Mouse (Mus musculus): ENCODE measurements around the gene Lonp1. TPM values are rescaled to one million over a fixed set of nuclear protein-coding genes. Genes with fewer than 3 reads are reported as not detected.

The Lonp1 gene
- polyA plus RNA-seq, 1 experiment from 2014 or later: 25.8 TPM

- Histone ChIP-seq H3K9ac (ENCODE audit: low read length) (no peak overlapping the region), H3K4me3 (ENCODE audit: low read depth, low read length) (no peak overlapping the region), H3K4me2 (replicated peaks; ENCODE audit: low read depth) (no peak overlapping the region), H3K9me3 (ENCODE audit: control insufficient read depth, low read length) (no peaks in the 10 kb centered on the region), H3K27me3 (ENCODE audit: control insufficient read depth, insufficient read depth, low read length) (no peaks in the 10 kb centered on the region), H3K36me3 (ENCODE audit: control insufficient read depth, insufficient read depth, low read length) (peaks cover 47% of the 10 kb centered on the region), H3K27ac (replicated peaks) (no peak overlapping the region), H3K4me1 (replicated peaks; ENCODE audit: control insufficient read depth, insufficient read depth) (peaks cover 4% of the 10 kb centered on the region; the same call in 1 of the 2 replicates)
- 88% methylated on average over 9 of the region's 9 CpGs for WGBS
- ATAC-seq (ENCODE audit: low FRiP score, low TSS enrichment): no peak
- DNase-seq (ENCODE audit: low spot score): no peak
- no peak for TF ChIP-seq EP300 (optimal IDR thresholded peaks at IDR 0.05)
- no peak for TF ChIP-seq CTCF (IDR thresholded peaks at IDR 0.05; ENCODE audit: low read depth)
These were observed 21.3 kb downstream of the Lonp1 start for GRCm38 (mm10) chr17:56605431-56605830.

- Histone ChIP-seq H3K27ac (replicated peaks) (no peak overlapping the region), H3K4me1 (replicated peaks; ENCODE audit: control insufficient read depth, insufficient read depth) (no peaks in the 10 kb centered on the region), H3K36me3 (ENCODE audit: control insufficient read depth, insufficient read depth, low read length) (peaks cover 57% of the 10 kb centered on the region), H3K4me3 (ENCODE audit: low read depth, low read length) (no peak overlapping the region), H3K27me3 (ENCODE audit: control insufficient read depth, insufficient read depth, low read length) (no peaks in the 10 kb centered on the region), H3K9me3 (ENCODE audit: control insufficient read depth, low read length) (no peaks in the 10 kb centered on the region), H3K9ac (ENCODE audit: low read length) (no peak overlapping the region), H3K4me2 (replicated peaks; ENCODE audit: low read depth) (no peak overlapping the region)
- TF ChIP-seq CTCF (IDR thresholded peaks at IDR 0.05; ENCODE audit: low read depth): no peak
- TF ChIP-seq EP300 (optimal IDR thresholded peaks at IDR 0.05): no peak
- 84% methylated on average over 3 of the region's 3 CpGs for WGBS
- DNase-seq (ENCODE audit: low spot score) (no peak), ATAC-seq (ENCODE audit: low FRiP score, low TSS enrichment) (no peak)
These were observed 22.3 kb downstream of the Lonp1 start for GRCm38 (mm10) chr17:56604422-56604821.

- H3K4me3 ChIP-seq (ENCODE audit: low read depth, low read length): no peak overlapping the region
- H3K27me3 ChIP-seq (ENCODE audit: control insufficient read depth, insufficient read depth, low read length): no peaks in the 10 kb centered on the region
- TF ChIP-seq EP300 (optimal IDR thresholded peaks at IDR 0.05) (no peak), CTCF (IDR thresholded peaks at IDR 0.05; ENCODE audit: low read depth) (no peak)
- H3K27ac ChIP-seq (replicated peaks): no peak overlapping the region
- H3K9me3 ChIP-seq (ENCODE audit: control insufficient read depth, low read length): no peaks in the 10 kb centered on the region
- H3K36me3 ChIP-seq (ENCODE audit: control insufficient read depth, insufficient read depth, low read length): peaks cover 59% of the 10 kb centered on the region
- WGBS: 84% methylated on average over 9 of the region's 9 CpGs
- no peak overlapping the region for H3K9ac ChIP-seq (ENCODE audit: low read length)
- H3K4me1 ChIP-seq (replicated peaks; ENCODE audit: control insufficient read depth, insufficient read depth): no peaks in the 10 kb centered on the region
- ATAC-seq (ENCODE audit: low FRiP score, low TSS enrichment) (no peak), DNase-seq (ENCODE audit: low spot score) (no peak)
- H3K4me2 ChIP-seq (replicated peaks; ENCODE audit: low read depth): no peak overlapping the region
These were observed 22.7 kb downstream of the Lonp1 start for GRCm38 (mm10) chr17:56604070-56604380.

- Histone ChIP-seq H3K9me3 (ENCODE audit: control insufficient read depth, low read length) (no peaks in the 10 kb centered on the region), H3K4me2 (replicated peaks; ENCODE audit: low read depth) (no peak overlapping the region), H3K27ac (replicated peaks) (no peak overlapping the region), H3K36me3 (ENCODE audit: control insufficient read depth, insufficient read depth, low read length) (peaks cover 59% of the 10 kb centered on the region), H3K9ac (ENCODE audit: low read length) (no peak overlapping the region), H3K4me3 (ENCODE audit: low read depth, low read length) (no peak overlapping the region), H3K4me1 (replicated peaks; ENCODE audit: control insufficient read depth, insufficient read depth) (no peaks in the 10 kb centered on the region), H3K27me3 (ENCODE audit: control insufficient read depth, insufficient read depth, low read length) (no peaks in the 10 kb centered on the region)
- 94% methylated on average over 28 of the region's 28 CpGs for WGBS
- ATAC-seq (ENCODE audit: low FRiP score, low TSS enrichment) (no peak), DNase-seq (ENCODE audit: low spot score) (no peak)
- TF ChIP-seq EP300 (optimal IDR thresholded peaks at IDR 0.05) (no peak), CTCF (IDR thresholded peaks at IDR 0.05; ENCODE audit: low read depth) (no peak)
These were observed 23.3 kb downstream of the Lonp1 start for GRCm38 (mm10) chr17:56603186-56604069.

GRCm38 (mm10) chr17:56593527-56594271, 33.0 kb downstream of the Lonp1 start:
- no peak for DNase-seq (ENCODE audit: low spot score)
- Histone ChIP-seq H3K9ac (ENCODE audit: low read length) (no peak overlapping the region), H3K4me2 (replicated peaks; ENCODE audit: low read depth) (no peak overlapping the region), H3K36me3 (ENCODE audit: control insufficient read depth, insufficient read depth, low read length) (peaks cover 59% of the 10 kb centered on the region), H3K9me3 (ENCODE audit: control insufficient read depth, low read length) (no peaks in the 10 kb centered on the region), H3K4me3 (ENCODE audit: low read depth, low read length) (no peak overlapping the region), H3K27me3 (ENCODE audit: control insufficient read depth, insufficient read depth, low read length) (no peaks in the 10 kb centered on the region), H3K27ac (replicated peaks) (no peak overlapping the region), H3K4me1 (replicated peaks; ENCODE audit: control insufficient read depth, insufficient read depth) (no peaks in the 10 kb centered on the region)
- no peak for TF ChIP-seq EP300 (optimal IDR thresholded peaks at IDR 0.05)
- TF ChIP-seq CTCF (IDR thresholded peaks at IDR 0.05; ENCODE audit: low read depth): no peak
- peak; percentile 62 for ATAC-seq (ENCODE audit: low FRiP score, low TSS enrichment)
- 67% methylated on average over 8 of the region's 8 CpGs for WGBS

- Histone ChIP-seq H3K27me3 (ENCODE audit: control insufficient read depth, insufficient read depth, low read length) (no peaks in the 10 kb centered on the region), H3K27ac (replicated peaks) (no peak overlapping the region), H3K4me3 (ENCODE audit: low read depth, low read length) (no peak overlapping the region), H3K36me3 (ENCODE audit: control insufficient read depth, insufficient read depth, low read length) (peaks cover 56% of the 10 kb centered on the region), H3K4me2 (replicated peaks; ENCODE audit: low read depth) (no peak overlapping the region), H3K9me3 (ENCODE audit: control insufficient read depth, low read length) (no peaks in the 10 kb centered on the region), H3K4me1 (replicated peaks; ENCODE audit: control insufficient read depth, insufficient read depth) (no peaks in the 10 kb centered on the region), H3K9ac (ENCODE audit: low read length) (no peak overlapping the region)
- DNase-seq (ENCODE audit: low spot score) (no peak), ATAC-seq (ENCODE audit: low FRiP score, low TSS enrichment) (no peak)
- TF ChIP-seq CTCF (IDR thresholded peaks at IDR 0.05; ENCODE audit: low read depth) (no peak), EP300 (optimal IDR thresholded peaks at IDR 0.05) (no peak)
These were observed 34.1 kb downstream of the Lonp1 start for GRCm38 (mm10) chr17:56592553-56592952.
